Mouse (Mus musculus): ENCODE measurements around the gene Ssna1.

- TF ChIP-seq POLR2A (IDR thresholded peaks at IDR 0.05; ENCODE audit: borderline replicate concordance, extremely low read depth, insufficient read depth, insufficient read length, poor library complexity, severe bottlenecking): no peak
- no peak for TF ChIP-seq CTCF (IDR thresholded peaks at IDR 0.05; ENCODE audit: borderline replicate concordance, extremely low read depth, insufficient read depth, insufficient read length)
These were observed 34.7 kb downstream of the Ssna1 start for GRCm38 (mm10) chr2:25237522-25237921.

Measured in brain, embryonic 14.5 days (tissue).